Mouse (Mus musculus): ENCODE results near the gene Vmn1r26.
"Not testable (repeated sequence)": the region's sequence is repeated elsewhere in the genome, so short reads cannot be mapped to it uniquely, and the experiment has no call there.

Gene Vmn1r26

DNA sequence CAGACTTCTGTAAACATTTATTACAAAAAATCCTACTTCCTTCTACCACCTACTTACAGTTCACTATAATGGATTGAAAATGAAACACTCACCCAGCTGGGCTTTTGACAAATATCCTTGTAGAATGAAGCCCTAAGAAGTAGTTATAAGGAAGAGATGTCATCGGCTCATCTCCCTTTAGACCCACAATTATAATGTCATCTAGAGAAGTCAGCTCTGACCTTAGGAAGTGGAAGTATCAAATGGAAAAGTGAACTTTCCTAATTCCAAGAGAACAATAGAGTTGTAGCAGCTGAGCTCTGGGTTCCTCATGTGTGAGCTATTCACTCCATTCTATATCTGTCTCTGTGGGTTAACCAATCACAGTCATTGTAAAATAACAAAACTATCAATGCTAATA is at the start of gene Vmn1r26:
Gene Vmn1r26 (minus strand): TSS at position 101 of the 400 bp plus-strand sequence.
- no peak for DNase-seq (ENCODE audit: low spot score in 2 of 2)

DNA sequence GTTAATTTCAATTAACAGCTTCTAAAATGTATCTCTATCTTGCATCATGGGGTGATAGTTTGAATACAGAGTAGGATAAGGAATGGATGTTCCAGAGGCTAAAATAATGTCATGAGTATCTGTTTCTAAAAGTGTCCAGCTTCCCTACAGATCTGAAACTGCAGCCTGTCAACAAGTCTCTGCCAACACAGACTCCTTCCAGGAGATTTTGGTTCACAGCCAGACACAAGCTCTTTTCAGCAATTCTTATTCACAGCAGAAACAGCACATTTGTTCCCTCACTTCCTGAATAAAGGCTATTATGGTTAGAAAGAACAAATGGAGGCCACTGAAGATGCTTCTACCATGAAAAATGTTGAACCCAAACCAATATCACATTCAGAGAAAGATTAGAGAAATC is 29.1 kb upstream of the Vmn1r26 start:
- DNase-seq (ENCODE audit: low spot score in 2 of 2): no peak

DNA sequence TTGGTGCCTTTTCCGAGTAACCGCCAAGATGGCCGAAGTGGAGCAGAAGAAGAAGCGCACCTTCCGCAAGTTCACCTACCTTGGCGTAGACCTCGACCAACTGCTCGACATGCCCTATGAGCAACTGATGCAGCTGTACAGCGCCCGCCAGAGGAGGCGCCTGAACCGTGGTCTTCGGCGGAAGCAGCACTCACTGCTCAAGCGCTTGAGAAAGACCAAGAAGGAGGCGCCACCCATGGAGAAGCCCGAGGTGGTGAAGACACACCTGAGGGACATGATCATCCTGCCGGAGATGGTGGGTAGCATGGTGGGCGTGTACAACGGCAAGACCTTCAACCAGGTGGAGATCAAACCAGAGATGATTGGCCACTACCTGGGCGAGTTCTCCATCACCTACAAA is 2.5 kb upstream of the Vmn1r26 start:
- DNase-seq (ENCODE audit: low spot score in 2 of 2): not testable (repeated sequence)

DNA sequence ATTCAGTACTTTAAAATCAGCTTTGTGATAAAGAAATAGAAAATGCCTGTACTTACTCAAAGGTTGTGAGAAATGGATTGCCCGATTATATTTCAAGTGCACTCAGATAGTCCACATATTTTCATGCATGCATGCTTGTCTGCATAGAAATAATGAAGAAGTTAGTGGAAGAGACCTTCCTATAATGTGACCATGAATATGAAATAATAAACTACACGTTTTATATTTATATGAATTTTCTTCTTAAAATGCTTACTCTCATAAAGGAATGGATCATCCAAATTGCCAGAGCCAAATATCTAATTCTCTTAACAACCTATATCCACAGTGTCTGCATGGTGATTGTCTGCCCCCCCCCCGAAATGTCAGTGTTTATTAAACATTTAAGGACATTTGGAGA is 34.2 kb downstream of the Vmn1r26 start, which contains the start of gene Vmn1r25:
Gene Vmn1r25 (minus strand): TSS at position 101 of the 400 bp plus-strand sequence.
- no peak for DNase-seq (ENCODE audit: low spot score in 2 of 2)

DNA sequence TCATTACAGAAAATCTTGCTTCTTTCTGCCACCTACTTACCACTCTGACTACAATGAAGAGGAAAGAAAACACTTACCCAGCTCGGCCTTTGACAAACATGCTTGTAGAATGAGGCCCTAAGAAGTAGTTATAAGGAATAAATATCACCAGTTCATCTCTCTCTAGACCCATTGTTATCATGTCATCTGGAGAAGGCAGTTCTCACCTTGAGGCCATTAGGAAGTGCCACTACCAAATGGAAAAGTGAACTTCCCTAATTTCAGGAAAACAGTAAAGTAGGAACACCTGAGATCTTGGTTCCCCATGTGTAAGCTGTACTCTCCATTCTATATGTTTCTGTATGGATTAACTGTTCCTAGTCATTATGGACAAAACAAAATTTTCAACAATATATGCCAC is 53.6 kb downstream of the Vmn1r26 start, which contains the start of gene Vmn1r24:
Gene Vmn1r24 (minus strand): TSS at position 101 of the 400 bp plus-strand sequence.
- DNase-seq (ENCODE audit: low spot score in 2 of 2): not testable (repeated sequence)

Measured in frontal cortex, postnatal 25 days (tissue).